Mouse (Mus musculus) right cerebral cortex, postnatal 14 days (tissue): ENCODE results near the gene Amy1.
"Not testable (repeated sequence)": the region's sequence is repeated elsewhere in the genome, so short reads cannot be mapped to it uniquely, and the experiment has no call there.

Experiments
- DNase-seq: peaks from one replicate; pipeline ENCODE4 v3.0.0; 2022

Amy1 gene

GRCm38 (mm10) chr3:113606599-113606998, at the start of gene Amy1:
Gene Amy1, minus strand, starts transcription at chr3:113606699.
- no peak for DNase-seq

- DNase-seq = no peak
Measured at GRCm38 (mm10) chr3:113654335-113654734, 47.8 kb upstream of the Amy1 start.

DNA sequence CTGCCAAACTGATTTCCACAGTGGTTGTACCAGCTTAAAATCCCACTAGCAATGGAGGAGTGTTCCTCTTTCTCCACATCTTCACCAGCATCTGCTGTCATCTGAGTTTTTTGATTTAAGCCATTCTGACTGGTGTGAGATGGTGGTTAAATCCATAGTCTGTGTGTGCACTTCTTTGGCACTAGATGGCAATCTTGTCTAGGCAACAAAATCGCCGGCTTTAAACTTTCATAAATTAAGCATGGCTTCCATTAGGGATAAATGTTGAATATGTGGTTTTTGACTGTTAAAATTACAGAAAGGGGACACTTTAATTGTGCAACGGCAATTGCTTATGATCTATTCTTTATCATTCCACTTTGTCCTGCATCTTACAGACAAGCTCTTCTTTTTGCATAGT, 44.9 kb upstream of the Amy1 start:
- DNase-seq = not testable (repeated sequence)

DNA sequence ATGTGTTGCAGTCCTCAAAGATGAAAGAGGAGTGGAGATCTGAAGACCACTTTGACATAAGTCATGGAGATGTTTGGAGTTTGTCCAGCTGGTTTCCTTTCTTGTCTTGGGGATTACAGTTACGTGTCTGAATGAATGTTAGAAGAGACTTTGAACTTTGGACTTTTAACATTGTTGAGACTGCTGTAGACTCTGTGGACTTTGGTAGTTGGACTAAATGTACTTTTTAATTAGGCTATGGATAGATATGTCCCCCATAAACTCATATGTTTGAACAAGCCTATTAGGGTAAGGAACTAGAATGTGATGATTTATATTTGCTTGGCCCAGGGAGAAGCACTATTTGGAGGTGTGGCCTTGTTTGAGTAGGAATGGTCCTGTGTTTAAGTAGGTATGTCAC, 33.0 kb upstream of the Amy1 start:
- no peak for DNase-seq

GRCm38 (mm10) chr3:113634220-113634619, 27.7 kb upstream of the Amy1 start:
- DNase-seq = no peak

DNA sequence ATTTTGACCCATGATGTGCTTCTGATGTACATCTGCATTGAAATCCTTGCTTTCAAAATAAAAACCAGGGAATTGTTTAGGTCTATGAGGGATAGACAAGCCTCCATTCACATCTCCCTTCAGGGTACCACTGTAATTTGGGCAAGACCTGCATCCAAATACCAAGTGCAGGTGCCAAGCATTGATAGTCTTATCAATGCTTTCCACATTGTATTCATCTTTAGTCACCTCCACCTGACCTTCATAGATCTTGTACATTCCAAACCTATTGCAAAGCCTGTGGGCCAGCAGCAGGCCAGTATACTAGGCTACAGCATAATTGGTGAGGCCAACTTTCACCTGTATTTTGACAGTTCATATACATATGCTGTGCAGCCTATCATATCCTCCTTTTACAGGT, 25.1 kb upstream of the Amy1 start:
- DNase-seq = no peak

GRCm38 (mm10) chr3:113630564-113630963, 24.1 kb upstream of the Amy1 start:
- DNase-seq = no peak

- peak; percentile 97 for DNase-seq
Measured at GRCm38 (mm10) chr3:113629606-113630359, 23.3 kb upstream of the Amy1 start, which contains the start of gene Rnpc3. Gene Rnpc3, minus strand, starts transcription at chr3:113630149.

DNA sequence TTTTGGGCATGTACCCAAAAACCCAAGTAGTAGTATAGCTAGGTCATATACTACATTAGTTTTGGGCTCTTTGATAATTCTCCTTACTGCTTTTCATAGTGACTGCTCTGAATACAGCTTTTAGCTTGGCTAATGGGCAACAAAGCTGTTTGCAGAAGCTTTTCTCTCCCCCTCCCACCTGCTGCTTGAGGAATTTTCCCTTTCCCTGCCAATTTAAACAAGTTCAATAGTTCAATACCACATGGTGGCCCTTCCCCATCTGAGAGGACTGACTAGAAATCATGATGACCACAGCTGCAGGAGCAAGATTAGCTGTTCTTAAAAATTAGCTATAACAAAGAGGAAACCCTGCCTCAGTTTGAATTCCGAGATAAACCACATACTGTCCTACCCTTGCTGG, 15.7 kb downstream of the Amy1 start:
- DNase-seq = no peak

- DNase-seq = no peak
Measured at GRCm38 (mm10) chr3:113574578-113574977, 31.9 kb downstream of the Amy1 start.

GRCm38 (mm10) chr3:113574138-113574537, 32.4 kb downstream of the Amy1 start:
- no peak for DNase-seq

GRCm38 (mm10) chr3:113572158-113572557, 34.3 kb downstream of the Amy1 start:
- DNase-seq = no peak

DNA sequence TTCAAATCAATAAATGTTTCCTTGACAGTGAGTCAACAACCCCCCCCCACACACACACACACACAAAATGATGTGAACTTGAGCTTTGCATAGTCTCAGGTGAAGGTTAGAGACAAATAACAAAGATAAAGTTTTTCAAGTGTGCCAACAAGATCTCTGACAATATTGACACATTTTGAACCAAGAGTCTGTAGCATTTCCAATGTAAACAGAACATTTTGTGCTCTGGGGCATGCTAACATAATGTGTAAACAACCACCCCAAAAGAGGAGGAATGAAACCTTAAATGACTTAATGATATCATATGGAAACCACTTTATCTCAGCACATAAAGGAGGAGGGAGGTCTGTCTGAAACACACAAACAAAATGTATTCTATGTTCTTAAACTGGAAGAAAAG, 66.8 kb downstream of the Amy1 start:
- no peak for DNase-seq

DNA sequence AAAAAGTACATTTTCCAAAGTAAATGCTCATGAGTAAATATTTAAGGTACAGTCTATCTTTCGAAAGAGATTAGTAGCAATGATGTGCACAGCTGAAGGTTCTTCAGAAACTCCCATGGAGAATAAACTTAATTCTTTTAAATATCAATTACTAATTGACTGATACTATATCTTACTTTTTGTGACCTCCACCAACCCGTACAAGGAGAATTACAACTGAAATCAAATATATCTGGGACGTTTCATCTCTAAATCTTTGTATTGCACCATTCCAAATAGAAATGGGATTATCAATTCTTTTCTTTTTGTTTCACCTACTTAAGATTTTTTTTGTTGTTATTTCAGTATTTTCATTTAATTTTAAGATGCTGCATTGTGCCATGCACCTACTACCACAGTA, 74.2 kb downstream of the Amy1 start, which contains the start of gene Amy2a1:
Amy2a1 (minus strand) TSS at position 101 of the 400 bp plus-strand sequence.
- DNase-seq = not testable (repeated sequence)
